Comparison of ENCODE assay signal across 7 mouse cellular contexts in the genomic region with DNA sequence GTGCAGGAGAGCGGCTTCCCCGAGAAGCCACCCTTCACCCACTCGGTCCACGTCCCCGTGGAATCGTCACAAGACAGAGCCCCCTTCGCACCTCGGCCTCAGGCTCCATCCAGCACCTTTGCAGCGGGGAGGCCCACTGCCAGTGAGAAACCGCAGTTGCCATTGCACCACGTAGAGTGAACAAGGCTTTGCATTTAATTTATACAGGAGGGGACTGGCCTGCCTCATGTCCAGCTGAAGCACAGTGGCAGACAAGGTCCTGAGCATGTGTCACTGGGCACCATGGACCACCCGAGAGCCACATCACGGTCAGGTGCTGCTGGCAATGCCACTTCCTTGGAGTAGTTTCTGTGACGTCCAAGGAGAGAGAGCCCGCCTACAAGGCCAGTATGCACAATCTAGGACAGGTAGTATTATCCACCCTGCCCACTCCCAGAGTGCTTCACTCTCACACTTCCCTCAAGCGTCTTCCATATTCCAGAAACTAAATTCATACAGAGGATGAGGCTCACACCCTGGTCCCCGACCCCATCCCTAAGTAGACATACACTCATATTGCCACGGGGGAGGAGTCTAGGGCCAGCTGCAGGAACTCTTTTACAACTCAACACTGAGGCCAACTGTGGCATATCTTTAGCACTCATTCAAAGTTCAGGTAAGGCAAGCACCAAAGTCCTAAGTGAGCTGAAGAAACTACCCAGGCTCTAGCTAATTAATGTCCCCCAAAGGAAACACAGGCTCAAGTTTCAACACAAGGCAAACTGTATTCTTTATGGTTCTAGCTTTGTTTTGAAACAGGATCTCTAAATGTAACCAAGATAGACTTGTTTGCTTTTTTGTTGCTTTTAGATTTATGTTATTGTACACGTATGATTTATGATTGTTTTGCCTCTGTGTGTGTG.
DNase-seq lines count a peak whose midpoint lies in the region; ATAC-seq lines count a peak whose summit lies in the region.

No protein-coding gene starts in this region.

- 13% methylated on average over 19 of the region's 19 CpGs for WGBS in embryonic facial prominence, embryonic 13.5 days
- WGBS in intestine, embryonic 14.5 days: 10% methylated on average over 19 of the region's 19 CpGs
- 22% methylated on average over 19 of the region's 19 CpGs for WGBS in midbrain, embryonic 13.5 days

- no peaks in the 10 kb centered on the region for H3K9me3 ChIP-seq in embryonic facial prominence, embryonic 13.5 days
- H3K9me3 ChIP-seq in intestine, embryonic 14.5 days (ENCODE audit: control insufficient read depth, low read length): no peaks in the 10 kb centered on the region
- no peaks in the 10 kb centered on the region for H3K9me3 ChIP-seq in midbrain, embryonic 13.5 days

- no peak for ATAC-seq in embryonic facial prominence, embryonic 13.5 days (ENCODE audit: insufficient number of reproducible peaks, insufficient read depth, low FRiP score, low TSS enrichment, low read depth)
- ATAC-seq in intestine, embryonic 14.5 days (replicated peaks; ENCODE audit: low FRiP score, low TSS enrichment, low read depth): peak; percentile 26
- peak; percentile 38 for ATAC-seq in midbrain, embryonic 13.5 days

- peak overlapping the region; percentile 98 for H3K27ac ChIP-seq in embryonic facial prominence, embryonic 13.5 days
- H3K27ac ChIP-seq in intestine, embryonic 14.5 days (ENCODE audit: low read depth): peak overlapping the region; percentile 97
- H3K27ac ChIP-seq in midbrain, embryonic 13.5 days: peak overlapping the region; percentile 95

- peak overlapping the region; percentile 83 for H3K4me2 ChIP-seq in embryonic facial prominence, embryonic 13.5 days
- peak overlapping the region; percentile 82 for H3K4me2 ChIP-seq in intestine, embryonic 14.5 days (ENCODE audit: low read length)
- peak overlapping the region; percentile 90 for H3K4me2 ChIP-seq in midbrain, embryonic 13.5 days (replicated peaks)

- no peaks in the 10 kb centered on the region for H3K27me3 ChIP-seq in embryonic facial prominence, embryonic 13.5 days
- no peaks in the 10 kb centered on the region for H3K27me3 ChIP-seq in intestine, embryonic 14.5 days (replicated peaks; ENCODE audit: control insufficient read depth, insufficient read depth, low read length)
- H3K27me3 ChIP-seq in midbrain, embryonic 13.5 days: no peaks in the 10 kb centered on the region

- peak; percentile 40 for DNase-seq in right cerebral cortex, postnatal 25 days
- no peak for DNase-seq in right cerebral cortex, postnatal 36 days (ENCODE audit: low spot score in 2 of 2)
- DNase-seq in intestine, embryonic 14.5 days (ENCODE audit: low spot score): peak; percentile 73
- no peak for DNase-seq in ovary, postnatal 14 days (ENCODE audit: low spot score)
- DNase-seq in MN1 (ENCODE audit: low spot score): no peak

- peak overlapping the region; percentile 91 for H3K9ac ChIP-seq in embryonic facial prominence, embryonic 13.5 days
- H3K9ac ChIP-seq in intestine, embryonic 14.5 days (ENCODE audit: low read length): peak overlapping the region; percentile 86
- peak overlapping the region; percentile 91 for H3K9ac ChIP-seq in midbrain, embryonic 13.5 days (replicated peaks)

- H3K4me1 ChIP-seq in embryonic facial prominence, embryonic 13.5 days: peaks cover 81% of the 10 kb centered on the region
- peaks cover 47% of the 10 kb centered on the region for H3K4me1 ChIP-seq in intestine, embryonic 14.5 days (replicated peaks; ENCODE audit: control insufficient read depth, insufficient read depth, low read length)
- H3K4me1 ChIP-seq in midbrain, embryonic 13.5 days (replicated peaks): peaks cover 57% of the 10 kb centered on the region

- no peaks in the 10 kb centered on the region for H3K36me3 ChIP-seq in embryonic facial prominence, embryonic 13.5 days
- no peaks in the 10 kb centered on the region for H3K36me3 ChIP-seq in intestine, embryonic 14.5 days (ENCODE audit: control insufficient read depth, insufficient read depth, low read length)
- H3K36me3 ChIP-seq in midbrain, embryonic 13.5 days: no peaks in the 10 kb centered on the region

- peak overlapping the region; percentile 70 for H3K4me3 ChIP-seq in embryonic facial prominence, embryonic 13.5 days
- H3K4me3 ChIP-seq in intestine, embryonic 14.5 days (ENCODE audit: low read depth, low read length): peak overlapping the region; percentile 67
- H3K4me3 ChIP-seq in midbrain, embryonic 13.5 days (replicated peaks): peak overlapping the region; percentile 71

Comparison
In these comparisons a context has a peak if more than half of its experiments do, and no peak if none do; other contexts are left out.
1. DNase-seq: peak in right cerebral cortex, postnatal 25 days (single experiment) and intestine, embryonic 14.5 days (single experiment); none in right cerebral cortex, postnatal 36 days (0 of 2), ovary, postnatal 14 days (single experiment) and MN1 (single experiment).
2. Peak in every context shown above with its lines, with median percentiles within 50 percentile points of each other: H3K27ac ChIP-seq, H3K4me2 ChIP-seq, H3K4me3 ChIP-seq and H3K9ac ChIP-seq.